Mouse (Mus musculus) spleen, postnatal 36 days (tissue): ENCODE results near the gene Serpina1a.
"Not testable (repeated sequence)": the region's sequence is repeated elsewhere in the genome, so short reads cannot be mapped to it uniquely, and the experiment has no call there.

Experiments used
- DNase-seq, 2 experiments: peaks; one replicate each; pipeline ENCODE4 v3.0.0; 2022; ENCODE audit warnings: low spot score in 2 of 2, mixed read lengths in 1 of 2

Serpina1a gene

DNA sequence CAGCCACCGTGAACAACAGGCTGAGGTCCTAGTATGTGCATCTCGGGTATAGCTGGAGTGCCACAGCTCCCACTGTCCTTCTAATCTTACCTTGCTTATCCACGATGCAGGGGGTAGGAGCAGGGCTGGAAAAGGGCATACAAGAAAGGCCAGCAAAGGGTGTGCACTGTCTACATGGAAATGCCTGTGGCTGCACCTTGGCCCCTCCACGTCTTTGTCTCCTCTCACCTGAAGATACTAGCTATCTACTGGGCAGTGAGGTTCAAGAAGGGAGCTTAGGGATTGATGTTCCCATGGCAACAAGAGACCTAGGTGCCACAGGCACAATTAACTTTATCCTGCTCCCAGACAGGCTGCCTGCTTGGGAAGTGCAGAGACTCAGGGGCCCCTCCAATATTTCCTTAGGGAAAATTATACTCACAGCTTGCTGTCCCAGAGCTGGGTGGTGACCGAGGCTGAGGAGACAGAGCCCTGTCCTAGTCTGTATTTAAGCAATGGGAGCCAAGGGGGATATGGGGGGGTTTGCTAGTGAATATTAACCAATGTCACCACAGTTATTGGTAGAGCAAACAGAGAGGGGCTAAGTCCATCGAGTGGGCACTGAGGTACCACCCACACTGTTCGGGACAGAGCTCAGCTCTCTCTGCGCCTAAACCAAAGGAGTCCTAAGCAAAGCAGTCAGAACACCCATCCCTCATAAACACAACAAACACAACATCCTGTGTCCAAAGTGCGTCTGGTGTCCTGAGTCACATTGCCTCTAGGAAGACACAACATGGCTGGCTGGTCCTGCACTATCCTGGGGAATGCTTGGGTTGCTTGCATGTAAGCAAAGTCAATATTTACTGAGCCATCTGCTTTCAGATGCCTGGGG is at the start of gene Serpina1a:
Gene Serpina1a, minus strand, starts transcription at position 462 of the 874 bp plus-strand sequence.
- DNase-seq: not testable (repeated sequence)

DNA sequence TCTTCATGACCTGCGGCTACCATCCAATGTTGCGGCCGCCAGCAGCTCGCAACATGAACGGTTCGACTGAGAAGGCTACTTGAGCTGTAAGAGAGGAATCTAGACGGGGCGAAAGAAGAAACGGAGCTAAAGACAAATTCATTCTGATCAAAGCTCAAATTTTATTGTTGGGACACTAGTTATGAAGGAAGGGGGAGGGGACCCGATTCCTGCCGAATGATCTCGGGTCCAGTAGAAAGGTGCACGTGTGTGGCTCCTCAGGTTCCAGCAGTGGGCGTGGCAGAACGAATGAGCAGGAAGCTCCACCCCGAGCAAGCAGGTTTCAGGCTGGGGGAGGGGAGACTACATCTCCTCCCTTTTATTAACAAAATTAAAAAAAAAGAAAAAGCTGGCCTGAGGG is 45.8 kb upstream of the Serpina1a start:
- not testable (repeated sequence) for DNase-seq

DNA sequence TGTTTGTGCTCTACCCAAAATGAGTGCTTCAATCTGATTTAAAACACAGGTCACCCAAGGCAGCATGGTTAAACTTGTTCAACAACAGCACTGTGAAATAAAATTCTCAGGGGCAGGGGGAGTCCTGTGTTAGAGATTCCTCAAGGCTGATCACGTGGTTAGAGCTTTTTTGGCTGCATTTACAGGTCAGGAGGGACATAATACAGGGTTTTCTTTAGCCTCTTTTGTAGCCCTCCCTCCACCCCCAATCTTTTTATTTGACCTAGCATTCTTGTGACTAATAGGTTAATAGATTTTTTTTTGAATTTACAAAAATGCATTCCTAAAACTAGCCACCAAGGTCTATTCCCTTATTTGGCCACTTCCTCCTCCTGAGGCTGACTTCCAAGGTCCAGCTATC is 44.4 kb upstream of the Serpina1a start:
- not testable (repeated sequence) for DNase-seq

DNA sequence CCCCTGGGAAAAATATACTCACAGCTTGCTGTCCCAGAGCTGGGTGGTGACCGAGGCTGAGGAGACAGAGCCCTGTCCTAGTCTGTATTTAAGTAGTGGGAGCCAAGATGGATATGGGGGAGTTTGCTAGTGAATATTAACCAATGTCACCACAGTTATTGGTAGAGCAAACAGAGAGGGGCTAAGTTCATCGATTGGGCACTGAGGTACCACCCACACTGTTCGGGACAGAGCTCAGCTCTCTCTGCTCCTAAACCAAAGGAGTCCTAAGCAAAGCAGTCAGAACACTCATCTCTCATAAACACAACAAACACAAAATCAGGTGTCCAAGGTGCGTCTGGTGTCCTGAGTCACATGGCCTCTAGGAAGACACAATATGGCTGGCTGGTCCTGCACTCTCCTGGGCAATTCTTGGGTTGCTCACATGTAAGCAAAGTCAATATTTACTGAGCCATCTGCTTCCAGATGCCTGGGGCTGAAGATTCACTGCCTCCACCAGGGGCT is 41.5 kb upstream of the Serpina1a start, which contains the start of gene Serpina1c:
Gene Serpina1c, minus strand, starts transcription at position 51 of the 504 bp plus-strand sequence.
- DNase-seq: not testable (repeated sequence)

DNA sequence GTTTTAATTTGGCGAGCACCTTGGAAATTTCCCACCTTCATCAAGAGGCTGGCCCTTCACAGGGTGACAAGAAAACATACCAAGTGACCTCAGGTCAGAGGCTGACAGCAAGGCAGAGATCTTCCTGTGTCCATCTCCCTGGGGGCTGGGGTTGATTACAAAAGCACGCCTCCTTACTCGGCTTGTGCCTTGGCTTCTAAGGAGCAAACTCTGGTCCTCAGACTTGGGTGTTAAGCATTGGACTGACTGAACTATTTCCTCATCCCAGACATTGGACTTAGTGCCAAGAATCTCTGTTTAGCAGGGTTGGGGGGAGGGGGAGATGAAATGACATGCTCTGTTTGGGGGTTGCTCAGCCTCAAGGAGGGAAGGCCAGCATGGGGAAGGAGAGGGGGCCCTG is 38.6 kb upstream of the Serpina1a start:
- not testable (repeated sequence) for DNase-seq

DNA sequence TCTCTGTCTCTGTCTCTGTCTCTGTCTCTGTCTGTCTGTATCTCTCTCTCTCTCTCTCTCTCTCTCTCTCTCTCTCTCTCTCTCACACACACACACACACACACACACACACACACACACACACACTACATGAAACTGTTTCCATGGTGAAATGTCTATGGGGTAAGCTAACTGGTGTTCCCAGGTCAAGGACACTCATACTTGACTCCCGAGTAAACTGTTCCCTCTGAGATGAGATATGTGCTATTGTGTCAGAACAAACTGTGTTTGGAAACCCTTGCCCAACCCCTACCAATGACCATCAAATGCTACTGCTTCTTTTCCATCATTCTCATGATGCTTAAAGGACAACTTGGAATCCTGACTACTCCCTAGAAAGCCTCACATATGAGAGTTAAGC is 3.5 kb upstream of the Serpina1a start:
- DNase-seq: not testable (repeated sequence)

DNA sequence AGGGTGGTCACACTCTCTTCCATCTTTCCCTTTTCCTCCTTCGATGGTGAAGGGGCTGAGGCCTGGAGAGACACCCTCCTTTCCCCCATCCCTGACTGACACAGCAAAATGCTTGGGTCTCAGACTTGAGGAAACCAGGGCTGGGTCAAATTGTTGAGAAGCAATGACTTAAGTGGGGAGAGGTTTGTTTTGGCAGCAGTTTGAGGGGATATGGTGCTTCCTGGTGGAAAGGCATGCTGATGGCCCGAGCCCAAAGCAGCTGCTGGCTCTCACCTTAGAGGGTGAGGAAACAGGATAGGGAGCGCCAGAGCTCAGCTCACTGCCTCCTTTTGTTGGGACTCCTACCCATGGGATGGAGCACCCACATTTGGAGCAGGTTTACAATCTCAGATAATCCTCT is 2.4 kb downstream of the Serpina1a start:
- DNase-seq: no peak

DNA sequence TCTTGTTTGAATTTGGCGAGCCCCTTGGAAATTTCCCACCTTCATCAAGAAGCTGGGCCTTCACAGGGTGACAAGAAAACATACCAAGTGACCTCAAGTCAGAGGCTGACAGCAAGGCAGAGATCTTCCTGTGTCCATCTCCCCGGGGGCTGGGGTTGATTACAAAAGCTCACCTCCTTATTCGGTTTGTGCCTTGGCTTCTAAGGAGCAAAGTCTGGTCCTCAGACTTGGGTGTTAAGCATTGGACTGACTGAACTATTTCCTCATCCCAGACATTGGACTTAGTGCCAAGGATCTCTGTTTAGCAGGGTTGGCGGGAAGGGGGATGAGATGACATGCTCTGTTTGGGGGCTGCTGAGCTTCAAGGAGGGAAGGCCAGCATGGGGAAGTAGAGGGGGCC is 2.8 kb downstream of the Serpina1a start:
- not testable (repeated sequence) for DNase-seq

DNA sequence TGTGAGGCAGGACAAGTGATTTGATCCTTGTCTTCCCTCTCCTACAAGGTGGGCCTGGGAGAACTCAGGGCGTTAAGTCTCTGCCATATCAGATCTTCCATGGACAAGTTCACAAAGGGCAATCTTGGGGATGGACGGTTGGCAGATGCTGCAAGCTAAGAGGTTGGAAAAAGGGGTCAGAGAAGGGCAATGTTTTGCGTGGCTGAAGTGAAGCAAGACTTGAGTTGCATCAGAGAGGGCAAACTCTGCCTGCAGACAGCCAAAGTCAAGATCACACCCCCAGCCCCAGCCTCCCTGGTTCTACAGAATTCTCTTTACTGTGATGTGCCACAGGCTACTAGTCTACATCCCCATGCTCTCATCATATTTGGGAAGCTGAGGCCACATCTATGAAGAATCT is 3.8 kb downstream of the Serpina1a start:
- not testable (repeated sequence) for DNase-seq

DNA sequence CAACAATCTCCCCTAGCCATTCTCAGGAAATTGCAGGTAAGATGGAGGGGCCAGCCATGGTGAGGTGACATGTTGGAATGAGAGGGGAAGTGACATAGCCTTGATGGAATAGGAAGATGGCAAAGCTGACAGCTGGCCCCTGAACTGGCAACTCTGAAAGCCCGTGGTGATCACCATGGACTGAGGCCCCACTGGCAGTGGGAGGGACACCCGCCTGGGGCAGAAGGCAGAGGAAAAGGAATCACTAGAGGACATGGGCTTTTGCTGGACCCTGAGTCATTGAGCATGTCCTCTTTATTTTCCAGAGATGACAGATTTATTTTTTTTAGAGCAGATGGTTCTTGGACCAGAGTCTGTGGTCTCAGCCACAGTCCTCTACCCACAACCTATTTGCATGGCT is 10.3 kb downstream of the Serpina1a start:
- DNase-seq: not testable (repeated sequence)

DNA sequence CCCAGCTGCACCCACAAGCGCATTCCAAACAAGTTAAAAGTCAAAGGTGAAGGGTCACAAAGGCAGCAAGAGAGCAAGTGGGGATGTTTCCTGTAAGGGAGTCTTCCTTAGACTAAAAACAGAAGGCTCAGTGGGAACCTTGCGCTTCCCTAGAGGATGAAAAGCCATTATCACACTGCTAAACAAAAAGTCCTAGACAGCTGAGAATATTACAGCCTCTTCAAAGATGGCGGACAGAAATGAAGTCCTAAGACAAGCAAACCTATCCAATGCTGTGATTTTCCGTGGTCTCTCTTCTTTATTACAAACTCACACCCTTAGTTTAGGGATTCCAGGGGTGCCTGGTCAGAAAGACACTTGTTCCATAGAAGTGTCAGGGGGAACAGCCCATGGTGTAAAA is 33.1 kb downstream of the Serpina1a start, which contains the start of gene Serpina1b:
Gene Serpina1b, minus strand, starts transcription at position 101 of the 400 bp plus-strand sequence.
- not testable (repeated sequence) for DNase-seq

DNA sequence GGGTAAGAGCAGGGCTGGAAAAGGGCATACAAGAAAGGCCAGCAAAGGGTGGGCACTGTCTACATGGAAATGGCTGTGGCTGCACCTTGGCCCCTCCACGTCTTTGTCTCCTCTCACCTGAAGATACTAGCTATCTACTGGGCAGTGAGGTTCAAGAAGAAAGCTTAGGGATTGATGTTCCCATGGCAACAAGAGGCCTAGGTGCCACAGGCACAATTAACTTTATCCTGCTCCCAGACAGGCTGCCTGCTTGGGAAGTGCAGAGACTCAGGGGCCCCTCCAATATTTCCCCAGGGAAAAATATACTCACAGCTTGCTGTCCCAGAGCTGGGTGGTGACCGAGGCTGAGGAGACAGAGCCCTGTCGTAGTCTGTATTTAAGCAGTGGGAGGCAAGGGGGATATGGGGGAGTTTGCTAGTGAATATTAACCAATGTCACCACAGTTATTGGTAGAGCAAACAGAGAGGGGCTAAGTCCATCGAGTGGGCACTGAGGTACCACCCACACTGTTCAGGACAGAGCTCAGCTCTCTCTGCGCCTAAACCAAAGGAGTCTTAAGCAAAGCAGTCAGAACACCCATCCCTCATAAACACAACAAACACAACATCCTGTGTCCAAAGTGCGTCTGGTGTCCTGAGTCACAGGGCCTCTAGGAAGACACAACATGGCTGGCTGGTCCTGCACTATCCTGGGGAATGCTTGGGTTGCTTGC is 35.5 kb downstream of the Serpina1a start:
- DNase-seq: not testable (repeated sequence)

DNA sequence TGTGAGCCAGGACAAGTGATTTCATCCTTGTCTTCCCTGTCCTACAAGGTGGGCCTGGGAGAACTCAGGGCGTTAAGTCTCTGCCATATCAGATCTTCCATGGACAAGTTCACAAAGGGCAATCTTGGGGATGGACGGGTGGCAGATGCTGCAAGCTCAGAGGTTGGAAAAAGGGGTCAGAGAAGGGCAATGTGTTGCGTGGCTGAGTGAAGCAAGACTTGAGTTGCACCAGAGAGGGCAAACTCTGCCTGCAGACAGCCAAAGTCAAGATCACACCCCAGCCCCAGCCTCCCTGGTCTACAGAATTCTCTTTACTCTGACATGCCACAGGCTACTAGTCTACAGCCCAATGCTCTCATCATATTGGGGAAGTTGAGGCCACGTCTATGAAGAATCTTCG is 39.5 kb downstream of the Serpina1a start:
- DNase-seq: not testable (repeated sequence)
